Mouse (Mus musculus) lung, embryonic 14.5 days (tissue): ENCODE measurements around the gene Gm30191. TPM values are rescaled to one million over a fixed set of nuclear protein-coding genes. Genes with fewer than 3 reads are reported as not detected.

ENCODE experiments used
- ATAC-seq: fragments of 200-750 bp; cut with Nextera tagmentation; 2 replicates; pipeline ENCODE4 v1.8.0; 2017; ENCODE audit warnings: mild to moderate bottlenecking, moderate TSS enrichment, moderate library complexity; ENCODE audit not compliant: insufficient read depth
- DNase-seq: peaks from one replicate; pipeline ENCODE4 v3.0.0-alpha.2; 2015
- H3K27ac ChIP-seq: fragments of 300-500 bp; sonication (generic); 2 replicates; pipeline ENCODE4 v1.5.1; 2014; ENCODE audit warnings: low read depth, mild to moderate bottlenecking, moderate library complexity
- H3K27me3 ChIP-seq: fragments of 300-500 bp; sonication (generic); 2 replicates; pipeline ENCODE4 v1.6.1; 2014; ENCODE audit warnings: low read length, control low read depth; ENCODE audit not compliant: insufficient read depth
- H3K36me3 ChIP-seq: fragments of 300-500 bp; sonication (generic); 2 replicates; pipeline ENCODE4 v1.6.1; 2014; ENCODE audit warnings: control low read depth; ENCODE audit not compliant: insufficient read depth
- H3K4me1 ChIP-seq: fragments of 300-500 bp; sonication (generic); 2 replicates; pipeline ENCODE4 v1.6.1; 2014; ENCODE audit warnings: antibody characterized with exemption, control low read depth; ENCODE audit not compliant: insufficient read depth
- H3K4me2 ChIP-seq: fragments of 300-500 bp; sonication (generic); 2 replicates; pipeline ENCODE4 v1.6.1; 2014; ENCODE audit warnings: mild to moderate bottlenecking
- H3K4me3 ChIP-seq: fragments of 300-500 bp; sonication (generic); 2 replicates; pipeline ENCODE4 v1.5.1; 2014; ENCODE audit warnings: low read depth, low read length
- H3K9ac ChIP-seq: fragments of 300-500 bp; sonication (generic); 2 replicates; pipeline ENCODE4 v1.6.1; 2014
- H3K9me3 ChIP-seq: fragments of 300-500 bp; sonication (generic); 2 replicates; pipeline ENCODE4 v1.6.1; 2016; ENCODE audit warnings: low read depth, low read length, control low read depth
- CTCF ChIP-seq: IDR thresholded peaks from 2 replicates; pipeline ENCODE4 v1.5.1; 2016; ENCODE audit warnings: antibody characterized with exemption, low read depth
- WGBS: fragments of 180-500 bp; shearing (Covaris S2); extraction: QIAGEN DNeasy Blood & Tissue Kit; methylation state at CpG from one replicate; pipeline ENCODE4 v1.1.7; 2014; 5-methylcytosine and 5-hydroxymethylcytosine counted together
- polyA plus RNA-seq: library from polyadenylated mRNA; unstranded; fragments of >200 nt; fragmentation: Nextera tagmentation; extraction: Ambion mirVana; gene quantifications from 2 replicates; pipeline ENCODE4 v1.2.1, GENCODE M21; 2014

Gm30191 gene
- polyA plus RNA-seq, 1 experiment from 2014 or later, result not detected

- Histone ChIP-seq H3K27me3 (peaks cover 59% of the 10 kb centered on the region), H3K4me1 (peaks cover 11% of the 10 kb centered on the region), H3K9me3 (no peaks in the 10 kb centered on the region), H3K36me3 (no peaks in the 10 kb centered on the region), H3K4me3 (peak overlapping the region; percentile 48), H3K4me2 (peak overlapping the region; percentile 94), H3K9ac (peak overlapping the region; percentile 63; the same call in 1 of the 2 replicates), H3K27ac (no peak overlapping the region)
- DNase-seq, result peak; percentile 36
- no peak for TF ChIP-seq CTCF
- ATAC-seq, result no peak
- WGBS, result 11% methylated on average over 22 of the region's 22 CpGs
Observed at GRCm38 (mm10) chr4:134252131-134252910, 5.6 kb downstream of the Gm30191 start.

GRCm38 (mm10) chr4:134252911-134253721 is 6.4 kb downstream of the Gm30191 start:
- DNase-seq, result peak; percentile 28
- no peak for ATAC-seq

GRCm38 (mm10) chr4:134253722-134254324 is 7.1 kb downstream of the Gm30191 start, which contains the start of gene Grrp1:
Grrp1 (minus strand) TSS chr4:134254106.
- Histone ChIP-seq H3K9me3 (no peaks in the 10 kb centered on the region), H3K36me3 (no peaks in the 10 kb centered on the region), H3K4me1 (peaks cover 11% of the 10 kb centered on the region), H3K4me2 (peak within 1 kb of the TSS; percentile 94), H3K9ac (peak within 1 kb of the TSS; percentile 0; the same call in 1 of the 2 replicates), H3K27me3 (peaks cover 49% of the 10 kb centered on the region), H3K4me3 (peak within 1 kb of the TSS; percentile 48), H3K27ac (peak within 1 kb of the TSS; percentile 3; the same call in 1 of the 2 replicates)
- DNase-seq (peak; percentile 64), ATAC-seq (no peak)
- TF ChIP-seq CTCF, result no peak
- 2% methylated on average over 13 of the region's 13 CpGs for WGBS

More at GRCm38 (mm10) chr4:134252911-134253721, 6.4 kb downstream of the Gm30191 start:
- Histone ChIP-seq H3K27me3 (peaks cover 54% of the 10 kb centered on the region), H3K4me3 (peak overlapping the region; percentile 48), H3K4me1 (peaks cover 11% of the 10 kb centered on the region), H3K9me3 (no peaks in the 10 kb centered on the region), H3K4me2 (peak overlapping the region; percentile 94), H3K27ac (peak overlapping the region; percentile 3; the same call in 1 of the 2 replicates), H3K36me3 (no peaks in the 10 kb centered on the region), H3K9ac (0 out of 2 replicates have a peak overlapping the region, but pooled peaks have one; percentile 0)
- 14% methylated on average over 15 of the region's 15 CpGs for WGBS
- no peak for TF ChIP-seq CTCF

GRCm38 (mm10) chr4:134254835-134255234 is 8.1 kb downstream of the Gm30191 start:
- H3K4me1 ChIP-seq, result peaks cover 11% of the 10 kb centered on the region
- ATAC-seq, result no peak
- WGBS, result 48% methylated on average over 3 of the region's 3 CpGs

GRCm38 (mm10) chr4:134255854-134256253 is 9.1 kb downstream of the Gm30191 start:
- Histone ChIP-seq H3K9ac (no peak overlapping the region), H3K27ac (no peak overlapping the region), H3K4me1 (peaks cover 6% of the 10 kb centered on the region), H3K36me3 (no peaks in the 10 kb centered on the region), H3K4me2 (no peak overlapping the region), H3K4me3 (no peak overlapping the region), H3K9me3 (no peaks in the 10 kb centered on the region), H3K27me3 (peaks cover 31% of the 10 kb centered on the region)
- no peak for TF ChIP-seq CTCF
- peak; percentile 37 for DNase-seq
- WGBS, result 33% methylated on average over 4 of the region's 4 CpGs
- ATAC-seq, result no peak

More at GRCm38 (mm10) chr4:134254835-134255234, 8.1 kb downstream of the Gm30191 start:
- no peak for DNase-seq
- Histone ChIP-seq H3K4me3 (no peak overlapping the region), H3K36me3 (no peaks in the 10 kb centered on the region), H3K4me2 (no peak overlapping the region), H3K9ac (no peak overlapping the region), H3K27ac (no peak overlapping the region), H3K27me3 (peaks cover 41% of the 10 kb centered on the region), H3K9me3 (no peaks in the 10 kb centered on the region)
- no peak for TF ChIP-seq CTCF

GRCm38 (mm10) chr4:134256407-134257197 is 9.9 kb downstream of the Gm30191 start:
- 10% methylated on average over 19 of the region's 19 CpGs for WGBS
- Histone ChIP-seq H3K9me3 (no peaks in the 10 kb centered on the region), H3K36me3 (no peaks in the 10 kb centered on the region), H3K9ac (peak overlapping the region; percentile 7; the same call in 1 of the 2 replicates), H3K27ac (peak overlapping the region; percentile 48; the same call in 1 of the 2 replicates), H3K4me2 (peak overlapping the region; percentile 16; the same call in 1 of the 2 replicates), H3K27me3 (peaks cover 23% of the 10 kb centered on the region), H3K4me1 (peaks cover 4% of the 10 kb centered on the region; the same call in 1 of the 2 replicates), H3K4me3 (no peak overlapping the region)
- peak; percentile 53 for DNase-seq
- no peak for TF ChIP-seq CTCF
- no peak for ATAC-seq
